Mouse (Mus musculus): ENCODE measurements around the gene Bgn.

The Bgn gene

DNA sequence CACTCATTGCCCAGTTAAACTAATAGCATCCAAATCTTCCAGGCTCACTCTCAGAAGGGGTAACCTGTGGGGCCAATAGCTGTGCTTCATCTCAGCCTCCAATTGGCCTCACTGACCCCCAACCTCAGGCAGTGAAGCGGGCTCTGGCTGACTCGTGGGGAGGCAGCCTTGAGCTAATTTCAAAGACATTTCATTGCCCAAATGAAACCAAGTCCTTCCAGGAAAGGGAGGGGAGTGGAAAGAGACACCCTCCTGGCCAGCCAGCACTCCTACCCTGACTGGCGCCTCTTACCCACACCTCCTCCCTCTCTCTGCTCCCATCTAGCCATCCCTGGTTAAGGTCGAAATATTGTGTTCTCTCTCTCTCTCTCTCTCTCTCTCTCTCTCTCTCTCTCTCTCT is 6.8 kb downstream of the Bgn start:
- no peak for DNase-seq (ENCODE audit: low spot score)

- no peak for DNase-seq (ENCODE audit: low spot score)
These were observed 7.4 kb downstream of the Bgn start for GRCm38 (mm10) chrX:73490804-73491203.

DNA sequence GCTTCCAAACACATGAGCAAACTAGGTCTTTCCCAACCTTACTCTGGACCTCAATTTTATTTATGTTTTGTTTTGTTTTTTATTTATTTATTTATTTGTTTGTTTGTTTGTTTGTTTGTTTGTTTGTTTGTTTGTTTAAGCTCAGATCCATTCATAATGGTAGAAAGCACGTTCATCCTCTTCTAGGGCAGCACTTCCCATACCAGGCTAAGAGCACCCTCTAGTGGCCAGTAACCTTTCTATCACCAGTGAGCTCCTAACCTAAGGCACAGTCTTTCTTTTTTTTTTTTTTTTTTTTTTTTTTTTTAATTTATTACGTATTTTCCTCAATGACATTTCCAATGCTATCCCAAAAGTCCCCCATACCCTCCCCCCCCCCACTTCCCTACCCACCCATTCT is 10.2 kb downstream of the Bgn start:
- DNase-seq (ENCODE audit: low spot score) = peak; percentile 45

GRCm38 (mm10) chrX:73496746-73497145 is 13.3 kb downstream of the Bgn start:
- no peak for DNase-seq (ENCODE audit: low spot score)

DNA sequence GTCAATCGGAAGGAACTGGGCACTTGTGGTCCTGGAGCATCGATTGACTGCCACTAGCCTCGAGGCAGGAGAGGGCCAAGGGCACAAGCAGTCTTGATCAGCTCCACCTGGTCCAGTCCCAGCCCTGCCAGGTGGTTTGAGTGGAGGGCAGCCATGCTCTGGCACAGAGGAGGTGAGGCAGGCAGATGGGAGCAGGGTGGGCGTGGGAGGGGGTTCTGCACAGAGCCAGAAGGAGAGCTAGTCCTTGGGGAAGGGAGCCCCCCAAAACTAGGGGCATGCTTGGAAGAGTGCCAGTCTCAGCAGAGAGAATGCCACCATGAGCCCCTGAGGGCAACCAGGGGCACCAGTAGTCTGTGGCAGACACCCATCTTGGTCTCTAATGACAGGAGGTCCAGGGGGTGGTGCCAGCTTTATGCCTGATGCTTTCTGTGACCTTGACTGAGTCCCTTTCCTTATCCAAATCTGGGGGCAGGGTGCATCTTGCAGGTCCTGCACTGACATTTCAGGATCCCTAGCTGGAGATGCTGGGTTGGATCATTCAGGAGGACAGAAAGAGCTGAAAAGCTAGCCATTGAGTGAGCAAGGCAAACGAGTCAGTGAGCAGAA is 21.8 kb downstream of the Bgn start:
- DNase-seq (ENCODE audit: low spot score) = no peak

DNA sequence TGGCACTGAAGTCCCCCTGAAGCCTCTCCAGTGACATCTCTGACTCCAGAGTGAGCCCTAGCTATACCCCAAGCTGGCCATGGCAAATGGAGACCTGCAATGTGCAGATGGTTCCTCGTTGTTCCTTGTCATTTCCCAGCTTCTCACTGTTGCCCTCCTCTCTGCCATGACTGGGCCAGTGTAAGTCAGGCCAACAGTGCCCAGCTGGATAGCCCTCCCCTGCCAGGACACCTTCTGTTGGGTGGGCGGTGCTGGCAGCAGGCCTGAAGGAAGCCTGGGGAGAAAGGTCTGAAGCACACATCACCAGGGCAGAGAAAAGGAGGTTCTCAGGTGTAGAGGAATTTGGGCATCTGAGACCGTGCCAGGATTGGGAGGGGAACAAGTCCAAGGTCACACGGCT is 23.2 kb downstream of the Bgn start:
- no peak for DNase-seq (ENCODE audit: low spot score)

DNA sequence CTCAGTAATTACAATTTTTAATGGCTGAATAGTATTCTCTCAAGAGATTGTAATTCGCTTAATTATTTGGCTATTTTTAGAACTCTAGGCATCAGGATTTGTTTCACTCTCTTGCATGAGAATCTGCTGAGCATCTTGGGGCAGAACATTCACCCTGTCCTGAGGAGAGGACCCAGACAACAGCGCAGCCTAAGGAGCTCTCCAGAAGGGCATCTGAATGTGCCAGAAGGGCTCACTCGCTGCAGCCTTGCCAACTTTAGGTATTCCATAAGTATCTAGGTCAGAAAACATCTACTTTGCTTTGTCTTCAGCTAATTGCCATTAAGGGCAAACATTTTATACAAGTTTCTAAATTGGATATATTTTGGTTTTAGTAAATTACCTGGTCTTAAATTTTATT is 25.8 kb downstream of the Bgn start:
- DNase-seq (ENCODE audit: low spot score) = no peak

DNA sequence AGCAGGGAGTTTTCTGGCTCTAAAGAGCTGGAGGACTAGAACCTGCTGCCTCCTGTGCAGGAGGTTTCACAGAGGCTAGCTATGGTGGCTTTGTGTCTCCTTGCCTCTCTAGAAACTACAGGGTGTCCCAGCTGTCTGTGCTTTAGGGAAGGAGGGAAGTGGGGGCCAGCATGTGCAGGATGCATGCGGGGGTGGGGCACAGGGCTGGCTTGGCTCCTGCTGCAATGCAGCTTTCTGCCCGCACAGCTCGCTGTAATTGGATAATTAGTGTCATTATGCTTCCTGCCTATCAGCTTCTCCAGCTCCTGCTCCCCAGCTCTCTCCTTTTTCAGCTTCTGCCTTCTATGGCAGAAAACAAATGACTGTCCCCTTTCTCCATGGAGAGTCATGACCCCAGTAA is 29.5 kb downstream of the Bgn start:
- DNase-seq (ENCODE audit: low spot score) = no peak

DNA sequence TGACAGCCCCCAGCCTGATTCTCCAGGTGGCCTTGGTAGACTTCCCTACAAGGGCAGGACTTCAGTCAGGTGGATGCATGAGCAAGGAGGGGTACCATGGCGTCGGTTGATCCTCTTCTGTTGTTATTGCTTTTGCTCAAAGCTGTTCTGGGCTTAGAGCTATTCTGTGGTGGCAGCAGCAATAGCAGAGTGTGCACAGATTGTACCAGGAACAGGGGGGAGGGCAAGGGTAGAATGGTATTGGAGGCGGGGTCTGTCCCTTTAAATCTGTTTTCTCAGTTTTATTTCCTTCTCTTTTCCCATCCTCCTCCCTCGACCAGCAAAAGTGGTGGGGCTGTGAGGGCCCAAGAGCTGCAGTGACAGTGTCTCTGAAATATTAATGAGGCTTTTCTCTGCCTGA is 33.2 kb downstream of the Bgn start:
- DNase-seq (ENCODE audit: low spot score) = no peak

DNA sequence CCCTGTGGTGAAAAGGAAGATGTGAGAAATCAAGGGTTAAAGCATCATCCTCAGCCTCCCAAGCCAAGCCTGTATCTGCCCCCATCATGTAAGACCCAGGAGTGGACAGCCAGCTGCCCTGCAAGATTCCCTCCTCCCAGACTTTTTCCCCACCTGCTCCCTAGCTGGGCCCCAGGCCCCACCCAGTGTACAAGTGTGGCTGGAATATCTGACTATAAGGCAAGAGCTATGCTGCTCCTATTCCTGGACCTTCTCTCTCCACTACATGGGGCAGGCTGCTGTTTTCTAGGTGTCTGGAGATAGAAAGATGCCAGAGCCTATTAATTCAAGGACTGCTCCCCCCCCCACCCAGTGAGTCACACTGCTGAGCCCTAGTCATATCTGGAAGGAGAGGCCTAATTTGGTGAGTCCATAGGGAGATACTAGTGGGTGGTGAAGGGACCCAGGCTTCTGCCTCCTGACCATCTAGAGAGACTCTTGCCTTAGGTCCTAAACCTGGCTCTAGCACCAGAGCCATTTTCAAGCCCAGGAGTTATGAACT is 33.7 kb downstream of the Bgn start:
- DNase-seq (ENCODE audit: low spot score) = no peak

GRCm38 (mm10) chrX:73520692-73521091 is 37.3 kb downstream of the Bgn start:
- DNase-seq (ENCODE audit: low spot score) = no peak

- no peak for DNase-seq (ENCODE audit: low spot score)
These were observed 41.2 kb downstream of the Bgn start for GRCm38 (mm10) chrX:73524318-73525222.

DNA sequence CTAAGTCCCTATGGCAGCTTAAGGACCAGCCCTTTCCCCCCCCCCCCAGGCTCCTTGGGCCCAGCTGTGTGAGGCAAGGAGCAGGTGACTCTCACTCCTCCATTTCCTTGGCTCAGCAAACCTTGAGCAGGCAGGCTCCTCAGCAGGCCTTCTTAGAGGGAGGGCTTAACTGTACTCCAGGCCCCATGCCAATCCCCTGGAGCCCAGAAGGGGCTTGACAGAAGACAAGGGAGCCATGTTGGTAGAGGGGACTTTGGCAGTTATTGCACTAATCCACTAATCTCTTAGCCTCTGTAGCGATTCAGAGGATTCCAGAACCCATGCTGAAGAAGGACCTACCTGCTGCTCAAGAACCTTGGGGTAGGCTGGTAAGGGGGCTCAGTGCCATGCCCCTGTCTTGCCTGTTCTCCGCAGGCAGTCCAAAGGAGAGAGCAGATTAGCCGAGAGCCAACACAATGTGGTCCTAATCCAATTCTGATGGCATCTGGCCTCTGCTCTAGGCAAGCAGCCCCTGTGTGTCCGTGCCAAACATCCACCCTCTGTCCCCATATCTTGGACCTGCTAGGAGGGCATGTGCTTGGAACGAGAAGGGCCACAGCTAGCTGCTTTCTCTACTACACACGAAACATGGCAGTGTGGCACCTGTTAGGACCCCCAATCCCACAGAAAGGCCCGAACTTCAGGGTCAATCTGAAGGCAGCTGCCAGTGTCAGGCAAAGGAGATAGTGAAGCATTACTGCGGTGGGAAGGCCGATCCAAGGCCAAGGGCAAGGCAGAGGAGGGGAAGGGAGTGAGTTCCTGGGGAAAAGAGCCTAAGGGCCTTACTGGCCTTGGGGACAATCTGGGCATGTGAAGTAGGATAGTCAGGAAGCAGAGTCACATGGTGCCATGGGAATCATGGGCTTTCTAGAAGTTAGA is 42.1 kb downstream of the Bgn start:
- DNase-seq (ENCODE audit: low spot score) = no peak

- DNase-seq (ENCODE audit: low spot score) = no peak
These were observed 43.0 kb downstream of the Bgn start for GRCm38 (mm10) chrX:73526410-73526887.

GRCm38 (mm10) chrX:73537875-73538274 is 54.5 kb downstream of the Bgn start:
- DNase-seq (ENCODE audit: low spot score) = no peak

GRCm38 (mm10) chrX:73543340-73543739 is 59.9 kb downstream of the Bgn start:
- DNase-seq (ENCODE audit: low spot score) = no peak
